Mouse (Mus musculus) adrenal gland, postnatal 4 days (tissue): Measurements from ENCODE around the gene Ghrhr. TPM values are rescaled to one million over a fixed set of nuclear protein-coding genes. Genes with fewer than 3 reads are reported as not detected.

Experiments
- total RNA-seq, 2 experiments: library from RNA; stranded (reverse); gene quantifications; 2 replicates each; pipeline ENCODE4 v1.2.3; 2021

Ghrhr gene
- total RNA-seq, 2 experiments from 2014 or later = not detected

Other genes with a start within 250 kb of the Ghrhr start
- under 1 TPM in 1 of 2 experiments, not detected in 1; 0.25 TPM for gene Crhr2, start 243.3 kb upstream of the Ghrhr start, total RNA-seq
- 1 to 10 TPM in 1 of 2 experiments, under 1 TPM in 1; 0.28 to 2.5 TPM for gene Inmt, start 201.3 kb upstream of the Ghrhr start, total RNA-seq
- 1 to 10 TPM; 9.7 to 9.9 TPM for gene Mindy4, start 172.9 kb upstream of the Ghrhr start, total RNA-seq
- gene Aqp1, start 39.9 kb upstream of the Ghrhr start, total RNA-seq = 10 to 100 TPM; 71.4 to 78.1 TPM
- gene Adcyap1r1, start 75.7 kb downstream of the Ghrhr start, total RNA-seq = 10 to 100 TPM; 53.2 to 54.9 TPM